Mouse (Mus musculus): ENCODE results near the gene Cngb1. TPM values are rescaled to one million over a fixed set of nuclear protein-coding genes. Genes with fewer than 3 reads are reported as not detected.

Cngb1 gene
- total RNA-seq, 2 experiments from 2014 or later = 0.27 to 0.73 TPM

- no peak for DNase-seq
These were observed 114.7 kb downstream of the Cngb1 start for GRCm38 (mm10) chr8:95191497-95192175.

Other genes with a start within 250 kb of the Cngb1 start
- 10 to 100 TPM in 1 of 2 experiments, 1 to 10 TPM in 1; 6.0 to 10.7 TPM for gene Katnb1, start 225.4 kb downstream of the Cngb1 start, total RNA-seq (2021)
- 10 to 100 TPM; 20.8 to 22.8 TPM for gene Kifc3, start 103.8 kb downstream of the Cngb1 start, total RNA-seq (2021)
- gene Tepp, start 4.0 kb upstream of the Cngb1 start, total RNA-seq (2021) = not detected
- gene Zfp319, start 25.4 kb upstream of the Cngb1 start, total RNA-seq (2021) = 1 to 10 TPM; 6.6 to 8.9 TPM
- 10 to 100 TPM in 1 of 2 experiments, 1 to 10 TPM in 1; 8.2 to 13.1 TPM for gene Usb1, start 25.7 kb upstream of the Cngb1 start, total RNA-seq (2021)
- gene Mmp15, start 45.7 kb upstream of the Cngb1 start, total RNA-seq (2021) = 10 to 100 TPM; 37.5 to 44.2 TPM
- gene Cfap20, start 128.3 kb upstream of the Cngb1 start, total RNA-seq (2021) = 10 to 100 TPM; 19.5 to 28.8 TPM
- 10 to 100 TPM; 29.6 to 38.2 TPM for gene Csnk2a2, start 183.5 kb upstream of the Cngb1 start, total RNA-seq (2021)
- gene Ccdc113, start 227.5 kb upstream of the Cngb1 start, total RNA-seq (2021) = under 1 TPM; 0.23 to 0.34 TPM